In the genomic region with DNA sequence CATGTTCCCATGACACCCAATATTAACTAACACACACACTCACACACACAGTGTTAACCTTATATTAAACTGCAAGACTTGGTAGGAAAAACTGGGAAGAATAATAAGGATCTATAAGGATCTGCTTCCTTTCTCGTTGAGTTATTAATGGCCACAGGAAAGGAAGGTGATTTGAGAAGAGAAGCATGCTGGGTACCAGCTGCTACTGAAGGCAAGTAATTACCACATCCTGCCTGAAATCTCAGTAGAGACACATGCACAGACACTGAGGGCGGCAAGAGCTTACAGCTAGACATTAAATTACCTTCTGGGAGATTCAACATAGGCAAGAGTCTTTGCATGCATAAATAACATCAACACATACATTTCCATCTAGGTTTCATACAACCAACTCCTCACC, we compare ENCODE assay signal across 19 mouse cellular contexts.
"Had no signal": no experiment of that assay in that cellular context is flagged by ENCODE, and none has a peak within 500 bp of the region (broad histone marks: within the 10 kb centered on the region; RNA-seq: fewer than 3 reads in every experiment).

No protein-coding gene starts in this region.

- H3K27me3 ChIP-seq: limb, embryonic 12.5 days; limb, embryonic 15.5 days; megakaryocyte, embryonic 14.5 days; midbrain, embryonic 15.5 days had no signal

- H3K4me1 ChIP-seq: limb, embryonic 12.5 days; limb, embryonic 15.5 days; megakaryocyte, embryonic 14.5 days; midbrain, embryonic 10.5 days; midbrain, embryonic 15.5 days had no signal

- H3K36me3 ChIP-seq: limb, embryonic 12.5 days; limb, embryonic 15.5 days; midbrain, embryonic 10.5 days; midbrain, embryonic 15.5 days had no signal

- H3K4me3 ChIP-seq: limb, embryonic 12.5 days; limb, embryonic 15.5 days; megakaryocyte, embryonic 14.5 days; midbrain, embryonic 10.5 days; midbrain, embryonic 15.5 days had no signal

- H3K9me3 ChIP-seq: limb, embryonic 12.5 days; limb, embryonic 15.5 days; midbrain, embryonic 10.5 days; midbrain, embryonic 15.5 days had no signal

- DNase-seq: kidney, adult 18-20 months; kidney, adult 9 months; kidney, postnatal 14 days; kidney, postnatal 4 days; left cerebral cortex, postnatal 4 days; liver, postnatal 0 days; lung, embryonic 14.5 days; thymus, adult 18-20 months; thymus, postnatal 14 days; thymus, postnatal 4 days had no signal

- ATAC-seq: liver, postnatal 0 days; lung, postnatal 0 days; midbrain, embryonic 15.5 days had no signal

- H3K9ac ChIP-seq: limb, embryonic 12.5 days; limb, embryonic 15.5 days; liver, embryonic 14.5 days; liver, postnatal 0 days; lung, embryonic 14.5 days; midbrain, embryonic 15.5 days had no signal

- H3K4me2 ChIP-seq: limb, embryonic 12.5 days; limb, embryonic 15.5 days; liver, embryonic 11.5 days; lung, embryonic 14.5 days; midbrain, embryonic 15.5 days had no signal

- H3K27ac ChIP-seq: limb, embryonic 12.5 days; limb, embryonic 15.5 days; liver, embryonic 14.5 days; macrophage; midbrain, embryonic 10.5 days; midbrain, embryonic 15.5 days had no signal
